Mouse (Mus musculus): ENCODE results near the gene Gm10722.
"Not testable (repeated sequence)": the region's sequence is repeated elsewhere in the genome, so short reads cannot be mapped to it uniquely, and the experiment has no call there.

The Gm10722 gene

DNA sequence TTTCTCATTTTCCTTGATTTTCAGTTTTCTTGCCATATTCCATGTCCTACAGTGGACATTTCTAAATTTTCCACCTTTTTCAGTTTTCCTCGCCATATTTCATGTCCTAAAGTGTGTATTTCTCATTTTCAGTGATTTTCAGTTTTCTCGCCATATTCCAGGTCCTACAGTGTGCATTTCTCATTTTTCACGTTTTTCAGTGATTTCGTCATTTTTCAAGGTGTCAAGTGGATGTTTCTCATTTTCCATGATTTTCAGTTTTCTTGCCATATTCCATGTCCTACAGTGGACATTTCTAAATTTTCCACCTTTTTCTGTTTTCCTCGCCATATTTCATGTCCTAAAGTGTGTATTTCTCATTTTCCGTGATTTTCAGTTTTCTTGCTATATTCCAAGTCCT lies 24.9 kb downstream of the Gm10722 start:
- peak; percentile 88 for DNase-seq (ENCODE audit: low spot score)

DNA sequence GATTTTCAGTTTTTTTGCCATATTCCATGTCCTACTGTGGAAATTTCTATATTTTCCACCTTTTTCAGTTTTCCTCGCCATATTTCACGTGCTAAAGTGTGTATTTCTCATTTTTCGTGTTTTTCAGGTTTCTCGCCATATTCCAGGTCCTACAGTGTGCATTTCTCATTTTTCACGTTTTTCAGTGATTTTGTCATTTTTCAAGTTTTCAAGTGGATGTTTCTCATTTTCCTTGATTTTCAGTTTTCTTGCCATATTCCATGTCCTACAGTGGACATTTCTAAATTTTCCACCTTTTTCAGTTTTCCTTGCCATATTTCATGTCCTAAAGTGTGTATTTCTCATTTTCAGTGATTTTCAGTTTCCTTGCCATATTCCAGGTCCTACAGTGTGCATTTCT lies 25.4 kb downstream of the Gm10722 start:
- DNase-seq (ENCODE audit: low spot score): not testable (repeated sequence)

DNA sequence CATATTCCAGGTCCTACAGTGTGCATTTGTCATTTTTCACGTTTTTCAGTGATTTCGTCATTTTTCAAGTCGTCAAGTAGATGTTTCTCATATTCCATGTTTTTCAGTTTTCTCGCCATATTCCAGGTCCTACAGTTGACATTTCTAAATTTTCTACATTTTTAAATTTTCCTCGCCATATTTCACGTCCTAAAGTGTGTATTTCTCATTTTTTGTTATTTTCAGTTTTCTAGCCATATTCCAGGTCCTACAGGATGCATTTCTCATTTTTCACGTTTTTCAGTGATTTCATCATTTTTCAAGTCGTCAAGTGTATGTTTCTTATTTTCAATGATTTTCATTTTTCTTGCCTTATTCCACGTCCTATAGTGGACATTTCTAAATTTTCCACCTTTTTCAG lies 26.0 kb downstream of the Gm10722 start:
- DNase-seq (ENCODE audit: low spot score): not testable (repeated sequence)

DNA sequence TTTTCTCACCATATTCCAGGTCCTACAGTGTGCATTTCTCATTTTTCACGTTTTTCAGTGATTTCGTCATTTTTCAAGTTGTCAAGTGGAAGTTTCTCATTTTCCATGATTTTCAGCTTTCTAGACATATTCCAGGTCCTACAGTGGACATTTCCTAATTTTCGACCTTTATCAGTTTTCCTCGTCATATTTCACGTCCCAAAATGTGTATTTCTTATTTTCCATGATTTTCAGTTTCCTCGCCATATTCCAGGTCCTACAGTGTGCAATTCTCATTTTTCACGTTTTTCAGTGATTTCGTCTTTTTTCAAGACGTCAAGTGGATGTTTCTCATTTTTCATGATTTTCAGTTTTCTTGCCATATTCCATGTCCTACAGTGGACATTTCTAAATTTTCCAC lies 26.5 kb downstream of the Gm10722 start:
- DNase-seq (ENCODE audit: low spot score): not testable (repeated sequence)

DNA sequence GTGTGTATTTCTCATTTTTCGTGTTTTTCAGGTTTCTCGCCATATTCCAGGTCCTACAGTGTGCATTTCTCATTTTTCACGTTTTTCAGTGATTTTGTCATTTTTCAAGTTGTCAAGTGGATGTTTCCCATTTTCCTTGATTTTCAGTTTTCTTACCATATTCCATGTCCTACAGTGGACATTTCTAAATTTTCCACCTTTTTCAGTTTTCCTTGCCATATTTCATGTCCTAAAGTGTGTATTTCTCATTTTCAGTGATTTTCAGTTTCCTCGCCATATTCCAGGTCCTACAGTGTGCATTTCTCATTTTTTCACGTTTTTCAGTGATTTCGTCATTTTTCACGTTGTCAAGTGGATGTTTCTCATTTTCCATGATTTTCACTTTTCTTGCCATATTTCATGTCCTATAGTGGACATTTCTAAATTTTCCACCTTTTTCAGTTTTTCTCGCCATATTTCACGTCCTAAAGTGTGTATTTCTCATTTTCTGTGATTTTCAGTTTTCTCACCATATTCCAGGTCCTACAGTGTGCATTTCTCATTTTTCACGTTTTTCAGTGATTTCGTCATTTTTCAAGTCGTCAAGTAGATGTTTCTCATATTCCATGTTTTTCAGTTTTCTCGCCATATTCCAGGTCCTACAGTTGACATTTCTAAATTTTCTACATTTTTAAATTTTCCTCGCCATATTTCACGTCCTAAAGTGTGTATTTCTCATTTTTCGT lies 28.7 kb downstream of the Gm10722 start:
- DNase-seq (ENCODE audit: low spot score): peak; percentile 75

DNA sequence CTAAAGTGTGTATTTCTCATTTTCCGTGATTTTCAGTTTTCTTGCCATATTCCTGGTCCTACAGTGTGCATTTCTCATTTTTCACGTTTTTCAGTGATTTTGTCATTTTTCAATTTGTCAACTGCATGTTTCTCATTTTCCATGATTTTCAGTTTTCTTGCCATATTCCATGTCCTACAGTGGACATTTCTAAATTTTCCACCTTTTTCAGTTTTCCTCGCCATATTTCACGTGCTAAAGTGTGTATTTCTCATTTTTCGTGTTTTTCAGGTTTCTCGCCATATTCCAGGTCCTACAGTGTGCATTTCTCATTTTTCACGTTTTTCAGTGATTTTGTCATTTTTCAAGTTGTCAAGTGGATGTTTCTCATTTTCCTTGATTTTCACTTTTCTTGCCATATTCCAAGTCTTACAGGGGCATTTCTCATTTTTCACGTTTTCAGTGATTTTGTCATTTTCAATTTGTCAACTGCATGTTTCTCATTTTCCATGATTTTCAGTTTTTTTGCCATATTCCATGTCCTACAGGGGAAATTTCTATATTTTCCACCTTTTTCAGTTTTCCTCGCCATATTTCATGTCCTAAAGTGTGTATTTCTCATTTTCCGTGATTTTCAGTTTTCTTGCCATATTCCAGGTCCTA lies 30.1 kb downstream of the Gm10722 start:
- not testable (repeated sequence) for DNase-seq (ENCODE audit: low spot score)

DNA sequence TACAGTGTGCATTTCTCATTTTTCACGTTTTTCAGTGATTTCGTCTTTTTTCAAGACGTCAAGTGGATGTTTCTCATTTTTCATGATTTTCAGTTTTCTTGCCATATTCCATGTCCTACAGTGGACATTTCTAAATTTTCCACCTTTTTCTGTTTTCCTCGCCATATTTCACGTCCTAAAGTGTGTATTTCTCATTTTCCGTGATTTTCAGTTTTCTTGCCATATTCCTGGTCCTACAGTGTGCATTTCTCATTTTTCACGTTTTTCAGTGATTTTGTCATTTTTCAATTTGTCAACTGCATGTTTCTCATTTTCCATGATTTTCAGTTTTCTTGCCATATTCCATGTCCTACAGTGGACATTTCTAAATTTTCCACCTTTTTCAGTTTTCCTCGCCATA lies 33.6 kb downstream of the Gm10722 start, which contains the start of gene Gm17535:
TSS of gene Gm17535 (plus strand) at position 301 of the 400 bp plus-strand sequence.
- not testable (repeated sequence) for DNase-seq (ENCODE audit: low spot score)

DNA sequence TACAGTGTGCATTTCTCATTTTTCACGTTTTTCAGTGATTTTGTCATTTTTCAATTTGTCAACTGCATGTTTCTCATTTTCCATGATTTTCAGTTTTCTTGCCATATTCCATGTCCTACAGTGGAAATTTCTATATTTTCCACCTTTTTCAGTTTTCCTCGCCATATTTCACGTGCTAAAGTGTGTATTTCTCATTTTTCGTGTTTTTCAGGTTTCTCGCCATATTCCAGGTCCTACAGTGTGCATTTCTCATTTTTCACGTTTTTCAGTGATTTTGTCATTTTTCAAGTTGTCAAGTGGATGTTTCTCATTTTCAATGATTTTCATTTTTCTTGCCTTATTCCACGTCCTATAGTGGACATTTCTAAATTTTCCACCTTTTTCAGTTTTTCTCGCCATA lies 35.9 kb downstream of the Gm10722 start, which contains the start of gene Gm10715:
TSS of gene Gm10715 (plus strand) at position 301 of the 400 bp plus-strand sequence.
- DNase-seq (ENCODE audit: low spot score): not testable (repeated sequence)

DNA sequence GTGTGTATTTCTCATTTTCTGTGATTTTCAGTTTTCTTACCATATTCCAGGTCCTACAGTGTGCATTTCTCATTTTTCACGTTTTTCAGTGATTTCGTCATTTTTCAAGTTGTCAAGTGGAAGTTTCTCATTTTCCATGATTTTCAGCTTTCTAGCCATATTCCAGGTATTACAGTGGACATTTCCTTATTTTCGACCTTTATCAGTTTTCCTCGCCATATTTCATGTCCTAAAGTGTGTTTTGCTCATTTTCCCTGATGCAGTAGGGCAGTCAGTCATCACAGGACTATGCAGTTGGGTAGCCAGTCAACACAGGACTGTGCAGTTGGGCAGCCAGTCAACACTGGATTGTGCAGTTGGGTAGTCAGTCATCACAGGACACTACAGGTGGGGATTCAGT lies 37.4 kb downstream of the Gm10722 start:
- DNase-seq (ENCODE audit: low spot score): not testable (repeated sequence)
